Comparison of ENCODE assay signal across 28 mouse cellular contexts in the genomic region with DNA sequence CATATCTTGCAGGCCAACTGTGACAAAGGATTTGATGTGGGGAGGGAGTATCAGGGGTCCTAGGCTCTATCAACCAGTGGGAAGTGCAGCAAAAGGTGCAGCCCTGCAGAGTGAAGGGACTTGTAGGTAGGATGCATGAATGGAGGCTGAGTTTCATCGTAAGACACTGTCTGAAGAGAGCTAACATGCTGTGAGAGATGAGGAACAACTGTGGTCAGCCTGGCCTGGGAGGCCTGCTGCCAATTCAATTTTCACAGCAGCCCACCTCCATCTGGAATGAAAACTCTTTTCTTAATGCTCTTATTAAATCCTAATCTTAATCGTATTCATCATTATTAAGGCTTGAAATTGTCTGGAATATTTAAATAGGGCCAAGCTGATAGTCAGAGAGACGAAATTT.
A peak's percentile ranks its signal among the peaks of the same experiment; 100 is the strongest.
DNase-seq lines count a peak whose midpoint lies in the region; ATAC-seq and TF ChIP-seq lines count a peak whose summit lies in the region.
"Had no signal": no experiment of that assay in that cellular context is flagged by ENCODE, and none has a peak within 500 bp of the region (broad histone marks: within the 10 kb centered on the region; RNA-seq: fewer than 3 reads in every experiment).

No protein-coding gene starts in this region.

- TF ChIP-seq CTCF in lung, embryonic 14.5 days (IDR thresholded peaks at IDR 0.05; ENCODE audit: low read depth) = no peak
- TF ChIP-seq CTCF in lung, adult 2 months (IDR thresholded peaks at IDR 0.05; ENCODE audit: insufficient read depth, low read length) = no peak

- H3K4me3 ChIP-seq in lung, embryonic 14.5 days (ENCODE audit: low read depth, low read length) = no peak overlapping the region
- no peak overlapping the region for H3K4me3 ChIP-seq in lung, adult 2 months (replicated peaks; ENCODE audit: extremely low read depth, low read depth, low read length)
- H3K4me3 ChIP-seq in midbrain, embryonic 14.5 days (replicated peaks; ENCODE audit: low read depth, low read length) = no peak overlapping the region
- no peak overlapping the region for H3K4me3 ChIP-seq in midbrain, embryonic 10.5 days
- H3K4me3 ChIP-seq: embryonic facial prominence, embryonic 12.5 days; embryonic facial prominence, embryonic 15.5 days; heart, embryonic 12.5 days; heart, embryonic 15.5 days; hindbrain, embryonic 10.5 days; hindbrain, embryonic 13.5 days had no signal

- H3K4me2 ChIP-seq in lung, embryonic 14.5 days = no peak overlapping the region
- no peak overlapping the region for H3K4me2 ChIP-seq in midbrain, embryonic 14.5 days (ENCODE audit: low read length)
- H3K4me2 ChIP-seq: embryonic facial prominence, embryonic 12.5 days; embryonic facial prominence, embryonic 15.5 days; heart, embryonic 12.5 days; heart, embryonic 15.5 days; hindbrain, embryonic 13.5 days had no signal

- H3K27me3 ChIP-seq in lung, embryonic 14.5 days (ENCODE audit: insufficient read depth, low read length) = no peaks in the 10 kb centered on the region
- H3K27me3 ChIP-seq in midbrain, embryonic 14.5 days (ENCODE audit: control insufficient read depth, insufficient read depth, low read length) = no peaks in the 10 kb centered on the region
- no peaks in the 10 kb centered on the region for H3K27me3 ChIP-seq in midbrain, embryonic 10.5 days (ENCODE audit: low read depth, poor library complexity, severe bottlenecking)
- H3K27me3 ChIP-seq: CH12.LX; embryonic facial prominence, embryonic 12.5 days; embryonic facial prominence, embryonic 15.5 days; heart, embryonic 12.5 days; heart, embryonic 15.5 days; hindbrain, embryonic 13.5 days; Patski had no signal

- H3K4me1 ChIP-seq in lung, embryonic 14.5 days (ENCODE audit: insufficient read depth) = no peaks in the 10 kb centered on the region
- H3K4me1 ChIP-seq in lung, adult 2 months (ENCODE audit: control insufficient read depth, insufficient read depth, low read length) = no peaks in the 10 kb centered on the region
- 0 out of 2 replicates have a peak, but pooled peaks cover 2% of the 10 kb centered on the region for H3K4me1 ChIP-seq in midbrain, embryonic 14.5 days (ENCODE audit: control insufficient read depth, insufficient read depth, low read length)
- no peaks in the 10 kb centered on the region for H3K4me1 ChIP-seq in midbrain, embryonic 10.5 days
- H3K4me1 ChIP-seq: embryonic facial prominence, embryonic 12.5 days; embryonic facial prominence, embryonic 15.5 days; heart, embryonic 12.5 days; heart, embryonic 15.5 days; hindbrain, embryonic 10.5 days; hindbrain, embryonic 13.5 days had no signal

- no peak for TF ChIP-seq POLR2A in lung, adult 2 months (IDR thresholded peaks at IDR 0.05; ENCODE audit: borderline replicate concordance, extremely low read depth, low read depth, low read length)

- 51% methylated on average over 3 of the region's 3 CpGs for WGBS in lung, embryonic 14.5 days
- 53% methylated on average over 3 of the region's 3 CpGs for WGBS in lung, adult 2 months
- WGBS in midbrain, embryonic 14.5 days = 49% methylated on average over 3 of the region's 3 CpGs
- 75% methylated on average over 3 of the region's 3 CpGs for WGBS in midbrain, embryonic 10.5 days

- H3K9ac ChIP-seq in lung, embryonic 14.5 days = no peak overlapping the region
- no peak overlapping the region for H3K9ac ChIP-seq in midbrain, embryonic 14.5 days (replicated peaks; ENCODE audit: low read length)
- H3K9ac ChIP-seq: embryonic facial prominence, embryonic 12.5 days; embryonic facial prominence, embryonic 15.5 days; forebrain, postnatal 0 days; heart, embryonic 12.5 days; heart, embryonic 15.5 days; hindbrain, embryonic 13.5 days had no signal

- no peak overlapping the region for H3K27ac ChIP-seq in lung, embryonic 14.5 days (ENCODE audit: low read depth)
- no peak overlapping the region for H3K27ac ChIP-seq in midbrain, embryonic 14.5 days (replicated peaks; ENCODE audit: low read depth, low read length)
- H3K27ac ChIP-seq in midbrain, embryonic 10.5 days (replicated peaks) = no peak overlapping the region
- H3K27ac ChIP-seq: embryonic facial prominence, embryonic 12.5 days; embryonic facial prominence, embryonic 15.5 days; heart, embryonic 15.5 days; hindbrain, embryonic 10.5 days; hindbrain, embryonic 13.5 days had no signal

- DNase-seq in lung, embryonic 14.5 days = peak; percentile 50
- no peak for DNase-seq in lung, adult 2 months
- DNase-seq in midbrain, embryonic 14.5 days = peak; percentile 8
- DNase-seq in midbrain, embryonic 10.5 days (ENCODE audit: low spot score) = no peak
- peak; percentile 9 to 52 for DNase-seq in lung, postnatal 4 days
- no peak for DNase-seq in embryo, embryonic 10 days (ENCODE audit: low spot score)
- DNase-seq: adrenal gland, adult 2 months; adrenal gland, postnatal 14 days; B cell, adult 2 months; cerebellum, adult 11 months; cerebellum, adult 8-10 months; cerebellum, postnatal 14 days; forebrain, postnatal 0 days; gastrocnemius, postnatal 25 days; heart, adult 18-20 months; heart, postnatal 10 days; heart, postnatal 36 days had no signal

- no peaks in the 10 kb centered on the region for H3K9me3 ChIP-seq in lung, embryonic 14.5 days (ENCODE audit: low read depth, low read length)
- no peaks in the 10 kb centered on the region for H3K9me3 ChIP-seq in midbrain, embryonic 14.5 days (ENCODE audit: control insufficient read depth, low read length)
- H3K9me3 ChIP-seq in midbrain, embryonic 10.5 days (replicated peaks) = no peaks in the 10 kb centered on the region
- H3K9me3 ChIP-seq: embryonic facial prominence, embryonic 12.5 days; embryonic facial prominence, embryonic 15.5 days; G1E; heart, embryonic 12.5 days; heart, embryonic 15.5 days; hindbrain, embryonic 10.5 days; hindbrain, embryonic 13.5 days had no signal

- ATAC-seq in lung, embryonic 14.5 days (ENCODE audit: insufficient read depth) = peak; percentile 58; the same call in 1 of the 2 replicates
- ATAC-seq in midbrain, embryonic 14.5 days (ENCODE audit: low FRiP score, low TSS enrichment) = no peak
- ATAC-seq: forebrain, embryonic 14.5 days; forebrain, postnatal 0 days; hindbrain, embryonic 16.5 days; Patski had no signal

- no peaks in the 10 kb centered on the region for H3K36me3 ChIP-seq in lung, embryonic 14.5 days (ENCODE audit: insufficient read depth)
- H3K36me3 ChIP-seq in midbrain, embryonic 14.5 days (ENCODE audit: control insufficient read depth, insufficient read depth, low read length) = no peaks in the 10 kb centered on the region
- no peaks in the 10 kb centered on the region for H3K36me3 ChIP-seq in midbrain, embryonic 10.5 days
- H3K36me3 ChIP-seq: embryonic facial prominence, embryonic 12.5 days; embryonic facial prominence, embryonic 15.5 days; G1E; heart, embryonic 12.5 days; heart, embryonic 15.5 days; hindbrain, embryonic 10.5 days; hindbrain, embryonic 13.5 days had no signal

Comparison
In these comparisons a context has a peak if more than half of its experiments do, and no peak if none do; other contexts are left out.
1. DNase-seq: peak in lung, embryonic 14.5 days (single experiment), midbrain, embryonic 14.5 days (single experiment) and lung, postnatal 4 days (2 of 2); none in lung, adult 2 months (single experiment), midbrain, embryonic 10.5 days (single experiment) and embryo, embryonic 10 days (single experiment).